Mouse (Mus musculus): ENCODE measurements around the gene Trib3. TPM values are rescaled to one million over a fixed set of nuclear protein-coding genes. Genes with fewer than 3 reads are reported as not detected.

Trib3 gene
- polyA plus RNA-seq, 1 experiment from 2014 or later: 7.2 TPM

GRCm38 (mm10) chr2:152326654-152327053 is 17.2 kb downstream of the Trib3 start:
- no peak overlapping the region for H3K4me2 ChIP-seq
- no peak overlapping the region for H3K9ac ChIP-seq
- no peaks in the 10 kb centered on the region for H3K27me3 ChIP-seq (replicated peaks)
- H3K27ac ChIP-seq: no peak overlapping the region
- peaks cover 35% of the 10 kb centered on the region for H3K4me1 ChIP-seq
- H3K4me3 ChIP-seq: no peak overlapping the region
- 91% methylated on average over 8 of the region's 8 CpGs for WGBS (ENCODE audit: insufficient replicate concordance)
- H3K36me3 ChIP-seq: peaks cover 91% of the 10 kb centered on the region
- H3K9me3 ChIP-seq (replicated peaks): no peaks in the 10 kb centered on the region
- ATAC-seq: no peak

- no peak overlapping the region for H3K9ac ChIP-seq
- H3K36me3 ChIP-seq: peaks cover 96% of the 10 kb centered on the region
- no peak overlapping the region for H3K4me2 ChIP-seq
- H3K4me3 ChIP-seq: no peak overlapping the region
- H3K9me3 ChIP-seq (replicated peaks): no peaks in the 10 kb centered on the region
- ATAC-seq: no peak
- H3K27me3 ChIP-seq (replicated peaks): no peaks in the 10 kb centered on the region
- H3K27ac ChIP-seq: no peak overlapping the region
- WGBS (ENCODE audit: insufficient replicate concordance): 87% methylated on average over 13 of the region's 13 CpGs
- peaks cover 30% of the 10 kb centered on the region for H3K4me1 ChIP-seq
Observed at GRCm38 (mm10) chr2:152326157-152326556, 17.7 kb downstream of the Trib3 start.

- no peak overlapping the region for H3K4me3 ChIP-seq
- no peaks in the 10 kb centered on the region for H3K9me3 ChIP-seq (replicated peaks)
- WGBS (ENCODE audit: insufficient replicate concordance): 81% methylated on average over 3 of the region's 3 CpGs
- H3K9ac ChIP-seq: no peak overlapping the region
- peaks cover 100% of the 10 kb centered on the region for H3K36me3 ChIP-seq
- H3K4me2 ChIP-seq: no peak overlapping the region
- no peaks in the 10 kb centered on the region for H3K27me3 ChIP-seq (replicated peaks)
- H3K27ac ChIP-seq: no peak overlapping the region
- peaks cover 17% of the 10 kb centered on the region for H3K4me1 ChIP-seq
- no peak for ATAC-seq
Observed at GRCm38 (mm10) chr2:152324842-152325241, 19.0 kb downstream of the Trib3 start.

- H3K9me3 ChIP-seq (replicated peaks): no peaks in the 10 kb centered on the region
- H3K27me3 ChIP-seq (replicated peaks): no peaks in the 10 kb centered on the region
- H3K36me3 ChIP-seq: peaks cover 100% of the 10 kb centered on the region
- H3K27ac ChIP-seq: no peak overlapping the region
- H3K9ac ChIP-seq: no peak overlapping the region
- ATAC-seq: no peak
- WGBS (ENCODE audit: insufficient replicate concordance): 93% methylated on average over 14 of the region's 14 CpGs
- H3K4me1 ChIP-seq: peaks cover 12% of the 10 kb centered on the region
- no peak overlapping the region for H3K4me3 ChIP-seq
- no peak overlapping the region for H3K4me2 ChIP-seq
Observed at GRCm38 (mm10) chr2:152323971-152324370, 19.9 kb downstream of the Trib3 start.

- Histone ChIP-seq H3K9me3 (replicated peaks) (no peaks in the 10 kb centered on the region), H3K36me3 (peaks cover 99% of the 10 kb centered on the region), H3K4me2 (no peak overlapping the region), H3K4me3 (no peak overlapping the region), H3K27ac (no peak overlapping the region), H3K4me1 (no peaks in the 10 kb centered on the region), H3K9ac (no peak overlapping the region), H3K27me3 (replicated peaks) (no peaks in the 10 kb centered on the region)
- no peak for ATAC-seq
- 93% methylated on average over 6 of the region's 6 CpGs for WGBS (ENCODE audit: insufficient replicate concordance)
Observed at GRCm38 (mm10) chr2:152322198-152322597, 21.6 kb downstream of the Trib3 start.

GRCm38 (mm10) chr2:152321558-152321957 is 22.3 kb downstream of the Trib3 start:
- 90% methylated on average over 5 of the region's 5 CpGs for WGBS (ENCODE audit: insufficient replicate concordance)
- Histone ChIP-seq H3K9ac (no peak overlapping the region), H3K36me3 (peaks cover 99% of the 10 kb centered on the region), H3K27me3 (replicated peaks) (no peaks in the 10 kb centered on the region), H3K4me2 (no peak overlapping the region), H3K9me3 (replicated peaks) (no peaks in the 10 kb centered on the region), H3K4me1 (no peaks in the 10 kb centered on the region), H3K4me3 (no peak overlapping the region), H3K27ac (no peak overlapping the region)
- no peak for ATAC-seq

- no peak for ATAC-seq
- WGBS (ENCODE audit: insufficient replicate concordance): 76% methylated on average over 6 of the region's 6 CpGs
- Histone ChIP-seq H3K36me3 (peaks cover 99% of the 10 kb centered on the region), H3K4me2 (no peak overlapping the region), H3K4me3 (no peak overlapping the region), H3K27me3 (replicated peaks) (no peaks in the 10 kb centered on the region), H3K9me3 (replicated peaks) (no peaks in the 10 kb centered on the region), H3K9ac (no peak overlapping the region), H3K4me1 (no peaks in the 10 kb centered on the region), H3K27ac (no peak overlapping the region)
Observed at GRCm38 (mm10) chr2:152317054-152317453, 26.8 kb downstream of the Trib3 start.

- H3K9me3 ChIP-seq (replicated peaks): no peaks in the 10 kb centered on the region
- no peak for ATAC-seq
Observed at GRCm38 (mm10) chr2:152313926-152314325, 29.9 kb downstream of the Trib3 start.

GRCm38 (mm10) chr2:152312996-152313395 is 30.8 kb downstream of the Trib3 start:
- peaks cover 99% of the 10 kb centered on the region for H3K36me3 ChIP-seq
- H3K9me3 ChIP-seq (replicated peaks): no peaks in the 10 kb centered on the region
- 87% methylated on average over 7 of the region's 7 CpGs for whole genome bisulfite sequencing (ENCODE audit: insufficient replicate concordance)
- H3K27me3 ChIP-seq (replicated peaks): no peaks in the 10 kb centered on the region
- no peak overlapping the region for H3K4me3 ChIP-seq
- no peak for ATAC-seq
- H3K4me1 ChIP-seq: no peaks in the 10 kb centered on the region
- H3K9ac ChIP-seq: no peak overlapping the region
- no peak overlapping the region for H3K27ac ChIP-seq
- no peak overlapping the region for H3K4me2 ChIP-seq

More at GRCm38 (mm10) chr2:152313926-152314325, 29.9 kb downstream of the Trib3 start:
- Histone ChIP-seq H3K36me3 (peaks cover 99% of the 10 kb centered on the region), H3K4me2 (no peak overlapping the region), H3K4me1 (no peaks in the 10 kb centered on the region), H3K9ac (no peak overlapping the region), H3K27ac (no peak overlapping the region), H3K27me3 (replicated peaks) (no peaks in the 10 kb centered on the region), H3K4me3 (no peak overlapping the region)
- 89% methylated on average over 6 of the region's 6 CpGs for WGBS (ENCODE audit: insufficient replicate concordance)

- Histone ChIP-seq H3K4me1 (peaks cover 11% of the 10 kb centered on the region), H3K4me2 (no peak overlapping the region), H3K4me3 (no peak overlapping the region), H3K9ac (no peak overlapping the region), H3K9me3 (replicated peaks) (no peaks in the 10 kb centered on the region), H3K27me3 (replicated peaks) (no peaks in the 10 kb centered on the region), H3K36me3 (peaks cover 96% of the 10 kb centered on the region), H3K27ac (no peak overlapping the region)
- WGBS (ENCODE audit: insufficient replicate concordance): 85% methylated on average over 3 of the region's 3 CpGs
- no peak for ATAC-seq
Observed at GRCm38 (mm10) chr2:152307186-152307585, 36.6 kb downstream of the Trib3 start.

- WGBS (ENCODE audit: insufficient replicate concordance): 79% methylated on average over 6 of the region's 6 CpGs
- no peaks in the 10 kb centered on the region for H3K27me3 ChIP-seq (replicated peaks)
- H3K36me3 ChIP-seq: peaks cover 87% of the 10 kb centered on the region
Observed at GRCm38 (mm10) chr2:152305480-152305879, 38.4 kb downstream of the Trib3 start.

GRCm38 (mm10) chr2:152303781-152304180 is 40.1 kb downstream of the Trib3 start:
- Histone ChIP-seq H3K4me2 (no peak overlapping the region), H3K4me3 (no peak overlapping the region), H3K4me1 (peaks cover 13% of the 10 kb centered on the region), H3K27me3 (replicated peaks) (no peaks in the 10 kb centered on the region), H3K9ac (no peak overlapping the region), H3K36me3 (peaks cover 70% of the 10 kb centered on the region), H3K9me3 (replicated peaks) (no peaks in the 10 kb centered on the region), H3K27ac (no peak overlapping the region)
- no peak for ATAC-seq
- WGBS (ENCODE audit: insufficient replicate concordance): 74% methylated on average over 5 of the region's 5 CpGs

More at GRCm38 (mm10) chr2:152305480-152305879, 38.4 kb downstream of the Trib3 start:
- no peak overlapping the region for H3K4me3 ChIP-seq
- no peak overlapping the region for H3K9ac ChIP-seq
- no peak for ATAC-seq
- no peak overlapping the region for H3K27ac ChIP-seq
- H3K4me2 ChIP-seq: no peak overlapping the region
- H3K4me1 ChIP-seq: peaks cover 11% of the 10 kb centered on the region
- no peaks in the 10 kb centered on the region for H3K9me3 ChIP-seq (replicated peaks)

GRCm38 (mm10) chr2:152302862-152303261 is 41.0 kb downstream of the Trib3 start:
- H3K4me3 ChIP-seq: no peak overlapping the region
- peaks cover 61% of the 10 kb centered on the region for H3K36me3 ChIP-seq
- H3K27ac ChIP-seq: no peak overlapping the region
- no peaks in the 10 kb centered on the region for H3K27me3 ChIP-seq (replicated peaks)
- H3K9me3 ChIP-seq (replicated peaks): no peaks in the 10 kb centered on the region
- peaks cover 20% of the 10 kb centered on the region for H3K4me1 ChIP-seq
- H3K4me2 ChIP-seq: no peak overlapping the region
- no peak overlapping the region for H3K9ac ChIP-seq
- 74% methylated on average over 2 of the region's 2 CpGs for WGBS (ENCODE audit: insufficient replicate concordance)
- no peak for ATAC-seq
